Mouse (Mus musculus): Measurements from ENCODE around the gene Sirpa.

The Sirpa gene

GRCm38 (mm10) chr2:129606899-129607298 lies 14.3 kb downstream of the Sirpa start:
- Histone ChIP-seq H3K27me3 (ENCODE audit: control insufficient read depth, insufficient read depth, low read length, poor library complexity, severe bottlenecking) (no peaks in the 10 kb centered on the region), H3K36me3 (ENCODE audit: control insufficient read depth, insufficient read depth, low read length, poor library complexity, severe bottlenecking) (no peaks in the 10 kb centered on the region)
- no peak for DNase-seq (ENCODE audit: low read depth, low spot score)

- Histone ChIP-seq H3K36me3 (ENCODE audit: control insufficient read depth, insufficient read depth, low read length, poor library complexity, severe bottlenecking) (no peaks in the 10 kb centered on the region), H3K27me3 (ENCODE audit: control insufficient read depth, insufficient read depth, low read length, poor library complexity, severe bottlenecking) (no peaks in the 10 kb centered on the region)
- no peak for DNase-seq (ENCODE audit: low read depth, low spot score)
Observed at GRCm38 (mm10) chr2:129613971-129614370, 21.3 kb downstream of the Sirpa start.

GRCm38 (mm10) chr2:129614482-129615185 lies 22.0 kb downstream of the Sirpa start:
- no peaks in the 10 kb centered on the region for H3K27me3 ChIP-seq (ENCODE audit: control insufficient read depth, insufficient read depth, low read length, poor library complexity, severe bottlenecking)
- no peaks in the 10 kb centered on the region for H3K36me3 ChIP-seq (ENCODE audit: control insufficient read depth, insufficient read depth, low read length, poor library complexity, severe bottlenecking)
- no peak for DNase-seq (ENCODE audit: low read depth, low spot score)

- Histone ChIP-seq H3K36me3 (ENCODE audit: control insufficient read depth, insufficient read depth, low read length, poor library complexity, severe bottlenecking) (no peaks in the 10 kb centered on the region), H3K27me3 (ENCODE audit: control insufficient read depth, insufficient read depth, low read length, poor library complexity, severe bottlenecking) (no peaks in the 10 kb centered on the region)
- no peak for DNase-seq (ENCODE audit: low read depth, low spot score)
Observed at GRCm38 (mm10) chr2:129620148-129620547, 27.5 kb downstream of the Sirpa start.

GRCm38 (mm10) chr2:129620881-129621280 lies 28.2 kb downstream of the Sirpa start:
- DNase-seq (ENCODE audit: low read depth, low spot score), result no peak
- Histone ChIP-seq H3K27me3 (ENCODE audit: control insufficient read depth, insufficient read depth, low read length, poor library complexity, severe bottlenecking) (no peaks in the 10 kb centered on the region), H3K36me3 (ENCODE audit: control insufficient read depth, insufficient read depth, low read length, poor library complexity, severe bottlenecking) (no peaks in the 10 kb centered on the region)

- no peaks in the 10 kb centered on the region for H3K36me3 ChIP-seq (ENCODE audit: control insufficient read depth, insufficient read depth, low read length, poor library complexity, severe bottlenecking)
- peak; percentile 16 for DNase-seq (ENCODE audit: low read depth, low spot score)
- H3K27me3 ChIP-seq (ENCODE audit: control insufficient read depth, insufficient read depth, low read length, poor library complexity, severe bottlenecking), result no peaks in the 10 kb centered on the region
Observed at GRCm38 (mm10) chr2:129621654-129622490, 29.2 kb downstream of the Sirpa start.

- Histone ChIP-seq H3K27me3 (ENCODE audit: control insufficient read depth, insufficient read depth, low read length, poor library complexity, severe bottlenecking) (no peaks in the 10 kb centered on the region), H3K36me3 (ENCODE audit: control insufficient read depth, insufficient read depth, low read length, poor library complexity, severe bottlenecking) (no peaks in the 10 kb centered on the region)
- no peak for DNase-seq (ENCODE audit: low read depth, low spot score)
Observed at GRCm38 (mm10) chr2:129622918-129623317, 30.3 kb downstream of the Sirpa start.

- Histone ChIP-seq H3K27me3 (ENCODE audit: control insufficient read depth, insufficient read depth, low read length, poor library complexity, severe bottlenecking) (no peaks in the 10 kb centered on the region), H3K36me3 (ENCODE audit: control insufficient read depth, insufficient read depth, low read length, poor library complexity, severe bottlenecking) (no peaks in the 10 kb centered on the region)
- no peak for DNase-seq (ENCODE audit: low read depth, low spot score)
Observed at GRCm38 (mm10) chr2:129623771-129624170, 31.1 kb downstream of the Sirpa start.

- no peaks in the 10 kb centered on the region for H3K36me3 ChIP-seq (ENCODE audit: control insufficient read depth, insufficient read depth, low read length, poor library complexity, severe bottlenecking)
- no peak for DNase-seq (ENCODE audit: low read depth, low spot score)
- no peaks in the 10 kb centered on the region for H3K27me3 ChIP-seq (ENCODE audit: control insufficient read depth, insufficient read depth, low read length, poor library complexity, severe bottlenecking)
Observed at GRCm38 (mm10) chr2:129624246-129624918, 31.7 kb downstream of the Sirpa start.

- H3K27me3 ChIP-seq (ENCODE audit: control insufficient read depth, insufficient read depth, low read length, poor library complexity, severe bottlenecking), result no peaks in the 10 kb centered on the region
- H3K36me3 ChIP-seq (ENCODE audit: control insufficient read depth, insufficient read depth, low read length, poor library complexity, severe bottlenecking), result no peaks in the 10 kb centered on the region
- no peak for DNase-seq (ENCODE audit: low read depth, low spot score)
Observed at GRCm38 (mm10) chr2:129624956-129625355, 32.3 kb downstream of the Sirpa start.

GRCm38 (mm10) chr2:129625845-129626244 lies 33.2 kb downstream of the Sirpa start:
- H3K36me3 ChIP-seq (ENCODE audit: control insufficient read depth, insufficient read depth, low read length, poor library complexity, severe bottlenecking), result no peaks in the 10 kb centered on the region
- peak; percentile 74 for DNase-seq (ENCODE audit: low read depth, low spot score)
- H3K27me3 ChIP-seq (ENCODE audit: control insufficient read depth, insufficient read depth, low read length, poor library complexity, severe bottlenecking), result no peaks in the 10 kb centered on the region

GRCm38 (mm10) chr2:129626621-129627061 lies 34.0 kb downstream of the Sirpa start:
- DNase-seq (ENCODE audit: low read depth, low spot score), result peak; percentile 50
- Histone ChIP-seq H3K36me3 (ENCODE audit: control insufficient read depth, insufficient read depth, low read length, poor library complexity, severe bottlenecking) (no peaks in the 10 kb centered on the region), H3K27me3 (ENCODE audit: control insufficient read depth, insufficient read depth, low read length, poor library complexity, severe bottlenecking) (no peaks in the 10 kb centered on the region)

- H3K36me3 ChIP-seq (ENCODE audit: control insufficient read depth, insufficient read depth, low read length, poor library complexity, severe bottlenecking), result no peaks in the 10 kb centered on the region
- H3K27me3 ChIP-seq (ENCODE audit: control insufficient read depth, insufficient read depth, low read length, poor library complexity, severe bottlenecking), result no peaks in the 10 kb centered on the region
- DNase-seq (ENCODE audit: low read depth, low spot score), result peak; percentile 6
Observed at GRCm38 (mm10) chr2:129627133-129627532, 34.5 kb downstream of the Sirpa start.

- peak; percentile 22 for DNase-seq (ENCODE audit: low read depth, low spot score)
- Histone ChIP-seq H3K27me3 (ENCODE audit: control insufficient read depth, insufficient read depth, low read length, poor library complexity, severe bottlenecking) (no peaks in the 10 kb centered on the region), H3K36me3 (ENCODE audit: control insufficient read depth, insufficient read depth, low read length, poor library complexity, severe bottlenecking) (no peaks in the 10 kb centered on the region)
Observed at GRCm38 (mm10) chr2:129627811-129628210, 35.2 kb downstream of the Sirpa start.
